Mouse (Mus musculus) duodenum, adult 2 months (tissue): ENCODE data around the gene Etv2. TPM values are rescaled to one million over a fixed set of nuclear protein-coding genes. Genes with fewer than 3 reads are reported as not detected.

Experiments
- polyA plus RNA-seq: library from polyadenylated mRNA; depleted of rRNA; stranded (reverse); fragments of >200 nt; gene quantifications from 2 replicates; pipeline ENCODE4 v1.2.3, GENCODE M21; 2012; ENCODE audit warnings: low replicate concordance; rRNA removed

Gene Etv2
- not detected in 2 replicates for polyA plus RNA-seq

GRCm38 (mm10) chr7:30635752-30636151, at the start of gene Etv2:
TSS of gene Etv2 (minus strand) at chr7:30635852.

GRCm38 (mm10) chr7:30671480-30671879, 35.8 kb upstream of the Etv2 start, which contains the start of gene Pmis2:
TSS of gene Pmis2 (minus strand) at chr7:30671605.

GRCm38 (mm10) chr7:30664529-30665200, 29.0 kb upstream of the Etv2 start, which contains the start of gene Haus5:
TSS of gene Haus5 (minus strand) at chr7:30664994.

GRCm38 (mm10) chr7:30649591-30650540, 14.2 kb upstream of the Etv2 start, which contains the start of gene Rbm42:
TSS of gene Rbm42 (minus strand) at chr7:30650317.

GRCm38 (mm10) chr7:30625530-30626384, 9.9 kb downstream of the Etv2 start, which contains the start of gene Cox6b1:
TSS of gene Cox6b1 (minus strand) at chr7:30626151.

GRCm38 (mm10) chr7:30612654-30613402, 22.8 kb downstream of the Etv2 start, which contains the start of gene Upk1a:
TSS of gene Upk1a (minus strand) at chr7:30612847.

GRCm38 (mm10) chr7:30598786-30599185, 36.9 kb downstream of the Etv2 start, which contains the start of gene Zbtb32:
TSS of gene Zbtb32 (minus strand) at chr7:30598909.

GRCm38 (mm10) chr7:30588676-30589434, 46.8 kb downstream of the Etv2 start, which contains the start of gene Kmt2b:
TSS of gene Kmt2b (minus strand) at chr7:30588726.

Other genes starting within 250 kb of the Etv2 start
- 49.1 and 124 TPM in 2 replicates for gene Tyrobp, start 222.1 kb downstream of the Etv2 start, polyA plus RNA-seq
- 11.5 and 53.7 TPM in 2 replicates for gene Hcst, start 216.0 kb downstream of the Etv2 start, polyA plus RNA-seq
- gene Nfkbid, start 214.1 kb downstream of the Etv2 start, polyA plus RNA-seq = 5.3 and 8.6 TPM in 2 replicates
- gene Aplp1, start 190.3 kb downstream of the Etv2 start, polyA plus RNA-seq = 24.5 and 168 TPM in 2 replicates
- 0.39 TPM in 1 of 2 replicates, not detected in the other for gene Kirrel2, start 178.2 kb downstream of the Etv2 start, polyA plus RNA-seq
- gene Nphs1, start 177.5 kb downstream of the Etv2 start, polyA plus RNA-seq = 2.5 TPM in 1 of 2 replicates, not detected in the other
- 2.3 and 37.6 TPM in 2 replicates for gene Prodh2, start 142.2 kb downstream of the Etv2 start, polyA plus RNA-seq
- 10.8 and 15.1 TPM in 2 replicates for gene Arhgap33, start 100.8 kb downstream of the Etv2 start, polyA plus RNA-seq
- 56.3 and 114 TPM in 2 replicates for gene Hspb6, start 83.7 kb downstream of the Etv2 start, polyA plus RNA-seq
- gene Proser3, start 83.6 kb downstream of the Etv2 start, polyA plus RNA-seq = 3.6 and 5.5 TPM in 2 replicates
- 28.6 and 40.9 TPM in 2 replicates for gene Lin37, start 76.0 kb downstream of the Etv2 start, polyA plus RNA-seq
- gene U2af1l4, start 72.6 kb downstream of the Etv2 start, polyA plus RNA-seq = 56.6 and 64.2 TPM in 2 replicates
- gene Gm49396, start 72.5 kb downstream of the Etv2 start, polyA plus RNA-seq = 0.55 and 1.2 TPM in 2 replicates
- 105 and 155 TPM in 2 replicates for gene Psenen, start 72.2 kb downstream of the Etv2 start, polyA plus RNA-seq
- gene Igflr1, start 70.4 kb downstream of the Etv2 start, polyA plus RNA-seq = 12.6 and 14.4 TPM in 2 replicates
- gene Kmt2b, start 47.1 kb downstream of the Etv2 start, polyA plus RNA-seq = 31.9 and 38.5 TPM in 2 replicates
- gene Zbtb32, start 36.9 kb downstream of the Etv2 start, polyA plus RNA-seq = 2.3 and 3.2 TPM in 2 replicates
- gene Upk1a, start 23.0 kb downstream of the Etv2 start, polyA plus RNA-seq = 1.1 and 3.8 TPM in 2 replicates
- 382 and 584 TPM in 2 replicates for gene Cox6b1, start 9.7 kb downstream of the Etv2 start, polyA plus RNA-seq
- 73.7 and 104 TPM in 2 replicates for gene Rbm42, start 14.5 kb upstream of the Etv2 start, polyA plus RNA-seq
- gene Haus5, start 29.1 kb upstream of the Etv2 start, polyA plus RNA-seq = 4.7 and 7.0 TPM in 2 replicates
- gene Pmis2, start 35.8 kb upstream of the Etv2 start, polyA plus RNA-seq = not detected in 2 replicates
- 10.2 and 19.1 TPM in 2 replicates for gene 2200002J24Rik, start 63.1 kb upstream of the Etv2 start, polyA plus RNA-seq
- 0.88 and 2.5 TPM in 2 replicates for gene Atp4a, start 76.4 kb upstream of the Etv2 start, polyA plus RNA-seq
- 237 and 269 TPM in 2 replicates for gene Tmem147, start 93.7 kb upstream of the Etv2 start, polyA plus RNA-seq
- gene Gapdhs, start 107.8 kb upstream of the Etv2 start, polyA plus RNA-seq = not detected in 2 replicates
- gene Sbsn, start 115.6 kb upstream of the Etv2 start, polyA plus RNA-seq = 0.18 and 0.44 TPM in 2 replicates
- 1.8 and 2.2 TPM in 2 replicates for gene Dmkn, start 127.9 kb upstream of the Etv2 start, polyA plus RNA-seq
- gene Krtdap, start 152.0 kb upstream of the Etv2 start, polyA plus RNA-seq = not detected in 2 replicates
- gene Ffar2, start 187.9 kb upstream of the Etv2 start, polyA plus RNA-seq = 13.3 and 15.3 TPM in 2 replicates
- gene Ffar3, start 220.3 kb upstream of the Etv2 start, polyA plus RNA-seq = 1.8 and 1.9 TPM in 2 replicates
- 0.26 and 0.87 TPM in 2 replicates for gene Ffar1, start 225.7 kb upstream of the Etv2 start, polyA plus RNA-seq
- gene Cd22, start 244.5 kb upstream of the Etv2 start, polyA plus RNA-seq = 0.71 and 3.5 TPM in 2 replicates